Mouse (Mus musculus): Measurements from ENCODE around the gene Cabp7. TPM values are rescaled to one million over a fixed set of nuclear protein-coding genes. Genes with fewer than 3 reads are reported as not detected.

The Cabp7 gene
- polyA plus RNA-seq, 1 experiment from 2014 or later, result 0.15 TPM

DNA sequence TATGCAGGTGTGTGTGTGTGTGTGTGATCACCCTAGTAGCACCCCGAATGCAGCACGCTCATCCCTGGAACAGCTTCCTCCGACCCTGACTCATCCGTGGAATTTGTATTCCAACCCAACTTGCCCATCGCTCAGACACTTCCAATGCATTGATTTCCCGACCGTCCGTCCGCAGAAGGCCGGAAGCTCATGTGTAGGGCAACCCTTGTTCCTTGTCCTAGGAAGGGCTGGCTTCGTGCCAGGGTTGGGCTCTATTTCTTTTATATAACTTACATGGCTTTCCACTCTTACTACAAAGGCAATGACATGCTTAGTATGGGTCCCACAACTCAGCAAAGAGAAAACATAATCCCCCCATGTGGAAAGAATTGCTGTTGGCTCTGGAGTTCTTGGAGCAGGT, 54.4 kb downstream of the Cabp7 start:
- no peak overlapping the region for H3K9ac ChIP-seq (ENCODE audit: low read depth, low read length)
- no peaks in the 10 kb centered on the region for H3K27me3 ChIP-seq (replicated peaks; ENCODE audit: control insufficient read depth, insufficient read depth, low read length)
- DNase-seq (ENCODE audit: low spot score) (no peak), ATAC-seq (ENCODE audit: low read depth) (no peak)
- no peak overlapping the region for H3K27ac ChIP-seq (replicated peaks; ENCODE audit: low read depth, low read length)
- H3K9me3 ChIP-seq (ENCODE audit: control insufficient read depth, low read length), result no peaks in the 10 kb centered on the region
- no peaks in the 10 kb centered on the region for H3K4me1 ChIP-seq (ENCODE audit: control insufficient read depth, insufficient read depth, low read length)
- H3K4me3 ChIP-seq (ENCODE audit: low read depth, low read length), result no peak overlapping the region
- no peak overlapping the region for H3K4me2 ChIP-seq (ENCODE audit: low read depth, low read length)
- WGBS, result 88% methylated on average over 11 of the region's 11 CpGs
- no peaks in the 10 kb centered on the region for H3K36me3 ChIP-seq (ENCODE audit: control insufficient read depth, insufficient read depth, low read length)

DNA sequence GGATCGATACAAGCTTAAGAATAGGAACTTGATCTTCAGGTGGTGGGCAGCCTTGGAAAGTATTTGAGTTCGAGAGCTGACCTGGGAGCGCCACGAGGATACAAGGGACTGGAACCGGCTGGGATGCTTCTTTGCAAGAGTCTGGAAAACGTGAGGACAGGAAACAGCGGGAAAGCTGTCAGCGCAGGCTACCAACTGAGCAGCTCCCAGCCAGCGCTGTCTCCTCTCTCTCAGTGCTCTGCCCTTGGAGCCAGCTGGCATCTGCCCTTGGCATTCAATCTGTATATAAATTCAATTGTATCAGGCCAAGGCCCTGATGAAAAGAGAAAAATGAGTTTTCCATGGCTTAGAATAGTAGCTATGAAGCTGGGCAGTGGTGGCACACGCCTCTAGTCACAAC, 55.4 kb downstream of the Cabp7 start:
- H3K4me2 ChIP-seq (ENCODE audit: low read depth, low read length), result no peak overlapping the region
- no peaks in the 10 kb centered on the region for H3K27me3 ChIP-seq (replicated peaks; ENCODE audit: control insufficient read depth, insufficient read depth, low read length)
- no peak overlapping the region for H3K4me3 ChIP-seq (ENCODE audit: low read depth, low read length)
- WGBS, result 55% methylated on average over 10 of the region's 10 CpGs
- H3K36me3 ChIP-seq (ENCODE audit: control insufficient read depth, insufficient read depth, low read length), result no peaks in the 10 kb centered on the region
- H3K4me1 ChIP-seq (ENCODE audit: control insufficient read depth, insufficient read depth, low read length), result no peaks in the 10 kb centered on the region
- H3K9ac ChIP-seq (ENCODE audit: low read depth, low read length), result no peak overlapping the region
- no peaks in the 10 kb centered on the region for H3K9me3 ChIP-seq (ENCODE audit: control insufficient read depth, low read length)
- ATAC-seq (ENCODE audit: low read depth), result no peak
- no peak overlapping the region for H3K27ac ChIP-seq (replicated peaks; ENCODE audit: low read depth, low read length)
- DNase-seq (ENCODE audit: low spot score), result no peak

DNA sequence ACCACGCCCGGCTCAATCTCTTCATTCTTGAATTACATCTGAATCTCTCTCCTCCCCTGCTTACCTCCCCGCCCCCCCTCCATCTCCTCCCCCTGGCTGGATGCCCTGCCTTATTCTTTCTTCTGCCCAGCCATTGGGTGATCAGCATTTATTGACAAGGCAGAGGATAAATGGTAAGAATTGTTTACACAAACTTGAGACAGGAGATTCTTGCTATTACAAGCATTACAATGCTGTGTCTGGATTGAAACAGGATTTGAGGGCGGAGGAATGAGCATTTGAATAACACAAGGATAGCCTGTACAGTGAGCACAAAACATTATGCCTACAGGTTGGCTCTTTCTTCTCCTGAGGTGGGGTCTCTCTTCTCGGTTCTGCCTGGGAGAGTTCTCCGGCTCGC, 56.2 kb downstream of the Cabp7 start:
- no peaks in the 10 kb centered on the region for H3K36me3 ChIP-seq (ENCODE audit: control insufficient read depth, insufficient read depth, low read length)
- H3K4me3 ChIP-seq (ENCODE audit: low read depth, low read length), result no peak overlapping the region
- H3K27ac ChIP-seq (replicated peaks; ENCODE audit: low read depth, low read length), result no peak overlapping the region
- H3K27me3 ChIP-seq (replicated peaks; ENCODE audit: control insufficient read depth, insufficient read depth, low read length), result no peaks in the 10 kb centered on the region
- ATAC-seq (ENCODE audit: low read depth) (no peak), DNase-seq (ENCODE audit: low spot score) (no peak)
- 78% methylated on average over 7 of the region's 7 CpGs for WGBS
- no peak overlapping the region for H3K9ac ChIP-seq (ENCODE audit: low read depth, low read length)
- H3K4me1 ChIP-seq (ENCODE audit: control insufficient read depth, insufficient read depth, low read length), result no peaks in the 10 kb centered on the region
- no peaks in the 10 kb centered on the region for H3K9me3 ChIP-seq (ENCODE audit: control insufficient read depth, low read length)
- H3K4me2 ChIP-seq (ENCODE audit: low read depth, low read length), result no peak overlapping the region

DNA sequence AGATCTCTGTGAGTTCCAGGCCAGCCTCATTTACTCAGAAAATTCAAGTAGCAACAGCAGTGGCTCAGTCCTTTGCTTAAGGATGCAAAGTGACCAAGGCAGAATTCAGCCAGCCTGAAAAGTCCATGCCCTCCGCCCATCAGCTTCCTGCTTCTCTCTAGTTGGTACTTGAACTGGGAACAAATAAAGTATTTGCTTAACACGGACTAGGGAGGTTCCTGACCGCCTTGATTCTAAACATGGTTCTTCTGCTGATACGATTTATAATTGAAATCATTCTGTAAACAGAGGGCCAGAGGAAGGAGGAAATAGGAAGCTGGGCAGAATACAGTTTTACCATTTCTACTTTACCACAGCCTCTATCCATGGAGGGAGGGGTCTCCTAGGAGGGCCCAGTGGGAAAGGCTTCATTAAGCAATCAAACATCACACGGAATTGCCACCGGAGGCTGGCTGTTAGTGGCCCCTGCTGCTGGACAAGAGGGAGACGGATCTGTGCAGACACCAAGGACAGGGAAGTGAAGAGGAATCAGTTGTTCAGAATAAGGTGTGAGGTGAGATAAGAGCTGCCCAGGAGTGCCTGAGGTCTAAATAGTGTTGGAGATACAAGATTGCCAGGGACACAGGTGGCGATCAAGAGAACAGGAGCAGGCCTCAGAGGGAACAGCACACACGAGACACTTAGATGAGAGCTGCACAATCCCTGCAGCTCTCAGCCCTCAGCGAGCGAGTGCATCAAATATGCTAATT, 57.8 kb downstream of the Cabp7 start:
- no peaks in the 10 kb centered on the region for H3K9me3 ChIP-seq (ENCODE audit: control insufficient read depth, low read length)
- no peak overlapping the region for H3K4me2 ChIP-seq (ENCODE audit: low read depth, low read length)
- H3K9ac ChIP-seq (ENCODE audit: low read depth, low read length), result no peak overlapping the region
- H3K27ac ChIP-seq (replicated peaks; ENCODE audit: low read depth, low read length), result no peak overlapping the region
- DNase-seq (ENCODE audit: low spot score), result no peak
- no peak overlapping the region for H3K4me3 ChIP-seq (ENCODE audit: low read depth, low read length)
- no peaks in the 10 kb centered on the region for H3K36me3 ChIP-seq (ENCODE audit: control insufficient read depth, insufficient read depth, low read length)
- WGBS, result 68% methylated on average over 11 of the region's 11 CpGs
- H3K4me1 ChIP-seq (ENCODE audit: control insufficient read depth, insufficient read depth, low read length), result no peaks in the 10 kb centered on the region
- H3K27me3 ChIP-seq (replicated peaks; ENCODE audit: control insufficient read depth, insufficient read depth, low read length), result no peaks in the 10 kb centered on the region
- no peak for ATAC-seq (ENCODE audit: low read depth)

DNA sequence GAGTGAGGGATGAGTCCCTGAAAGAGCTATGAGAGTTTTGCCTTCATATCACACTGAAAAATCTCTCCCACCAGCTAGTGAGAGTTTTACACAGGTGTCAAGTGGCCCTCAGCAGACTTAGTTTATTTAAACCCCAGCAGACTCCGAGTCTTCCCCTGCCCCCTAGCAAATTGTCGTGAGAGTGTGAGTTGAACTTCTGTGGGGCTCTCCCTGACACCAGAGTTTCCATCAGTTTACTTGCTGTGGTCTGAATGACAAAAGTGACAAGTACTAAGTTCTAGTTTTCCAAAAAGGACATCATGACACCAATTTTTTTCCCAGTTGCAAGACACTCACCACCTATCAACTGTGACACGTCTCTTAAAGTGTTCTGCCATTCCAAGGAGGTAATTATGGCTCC, 58.7 kb downstream of the Cabp7 start:
- Histone ChIP-seq H3K36me3 (ENCODE audit: control insufficient read depth, insufficient read depth, low read length) (peaks cover 8% of the 10 kb centered on the region), H3K4me3 (ENCODE audit: low read depth, low read length) (no peak overlapping the region), H3K4me2 (ENCODE audit: low read depth, low read length) (no peak overlapping the region), H3K4me1 (ENCODE audit: control insufficient read depth, insufficient read depth, low read length) (no peaks in the 10 kb centered on the region), H3K9ac (ENCODE audit: low read depth, low read length) (no peak overlapping the region), H3K27me3 (replicated peaks; ENCODE audit: control insufficient read depth, insufficient read depth, low read length) (no peaks in the 10 kb centered on the region), H3K27ac (replicated peaks; ENCODE audit: low read depth, low read length) (no peak overlapping the region), H3K9me3 (ENCODE audit: control insufficient read depth, low read length) (no peaks in the 10 kb centered on the region)
- ATAC-seq (ENCODE audit: low read depth) (no peak), DNase-seq (ENCODE audit: low spot score) (no peak)
- 47% methylated on average over 3 of the region's 3 CpGs for WGBS

DNA sequence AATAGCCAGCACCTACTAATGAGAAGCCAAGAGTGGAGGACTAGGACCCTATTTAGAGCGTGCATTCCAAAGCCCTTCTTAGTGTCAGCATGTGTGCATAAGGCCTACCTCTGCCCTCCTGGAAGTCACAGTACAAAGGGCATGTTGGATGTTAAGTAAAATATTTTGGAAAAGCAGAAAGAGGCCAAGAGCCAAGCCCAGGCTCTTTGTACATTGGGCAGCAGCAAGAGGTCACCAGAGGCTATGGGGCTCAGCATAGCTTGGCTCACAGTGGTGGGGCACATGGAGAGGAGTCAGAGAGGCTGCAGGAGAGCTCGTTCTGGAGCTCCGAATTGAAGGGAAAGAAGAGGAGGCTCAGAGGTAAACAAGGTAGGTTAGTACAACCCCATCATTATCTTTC, 59.6 kb downstream of the Cabp7 start:
- 80% methylated on average over 3 of the region's 3 CpGs for WGBS
- H3K4me1 ChIP-seq (ENCODE audit: control insufficient read depth, insufficient read depth, low read length), result no peaks in the 10 kb centered on the region
- ATAC-seq (ENCODE audit: low read depth), result no peak
- H3K9ac ChIP-seq (ENCODE audit: low read depth, low read length), result no peak overlapping the region
- H3K9me3 ChIP-seq (ENCODE audit: control insufficient read depth, low read length), result no peaks in the 10 kb centered on the region
- no peak overlapping the region for H3K4me2 ChIP-seq (ENCODE audit: low read depth, low read length)
- DNase-seq (ENCODE audit: low spot score), result no peak
- H3K27ac ChIP-seq (replicated peaks; ENCODE audit: low read depth, low read length), result no peak overlapping the region
- H3K4me3 ChIP-seq (ENCODE audit: low read depth, low read length), result no peak overlapping the region
- no peaks in the 10 kb centered on the region for H3K27me3 ChIP-seq (replicated peaks; ENCODE audit: control insufficient read depth, insufficient read depth, low read length)
- peaks cover 17% of the 10 kb centered on the region for H3K36me3 ChIP-seq (ENCODE audit: control insufficient read depth, insufficient read depth, low read length)

Other genes starting within 250 kb of the Cabp7 start
- 27.7 and 30.1 TPM in 2 replicates for gene Mtmr3, start 151.9 kb downstream of the Cabp7 start, polyA plus RNA-seq (2014; fragmentation: Nextera tagmentation; extraction: Ambion mirVana)
- gene Gm11032, start 126.7 kb downstream of the Cabp7 start, polyA plus RNA-seq (2014; fragmentation: Nextera tagmentation; extraction: Ambion mirVana), result not detected in 2 replicates
- gene Ascc2, start 109.0 kb downstream of the Cabp7 start, polyA plus RNA-seq (2014; fragmentation: Nextera tagmentation; extraction: Ambion mirVana), result 27.8 and 31.4 TPM in 2 replicates
- 722 and 816 TPM in 2 replicates for gene Uqcr10, start 42.4 kb downstream of the Cabp7 start, polyA plus RNA-seq (2014; fragmentation: Nextera tagmentation; extraction: Ambion mirVana)
- gene Zmat5, start 42.1 kb downstream of the Cabp7 start, polyA plus RNA-seq (2014; fragmentation: Nextera tagmentation; extraction: Ambion mirVana), result 51.7 and 52.2 TPM in 2 replicates
- gene Nf2, start 102.8 kb upstream of the Cabp7 start, polyA plus RNA-seq (2014; fragmentation: Nextera tagmentation; extraction: Ambion mirVana), result 40.5 and 43.1 TPM in 2 replicates
- gene Nipsnap1, start 127.2 kb upstream of the Cabp7 start, polyA plus RNA-seq (2014; fragmentation: Nextera tagmentation; extraction: Ambion mirVana), result 32.1 and 41.4 TPM in 2 replicates
- gene Thoc5, start 148.5 kb upstream of the Cabp7 start, polyA plus RNA-seq (2014; fragmentation: Nextera tagmentation; extraction: Ambion mirVana), result 27.9 and 32.3 TPM in 2 replicates
- gene Nefh, start 201.3 kb upstream of the Cabp7 start, polyA plus RNA-seq (2014; fragmentation: Nextera tagmentation; extraction: Ambion mirVana), result 1.6 and 1.7 TPM in 2 replicates
- gene Ap1b1, start 240.0 kb upstream of the Cabp7 start, polyA plus RNA-seq (2014; fragmentation: Nextera tagmentation; extraction: Ambion mirVana), result 48.9 and 57.1 TPM in 2 replicates